Mouse (Mus musculus) heart, embryonic 14.5 days (tissue): Measurements from ENCODE around the gene Cds2. TPM values are rescaled to one million over a fixed set of nuclear protein-coding genes. Genes with fewer than 3 reads are reported as not detected.
"Not testable (repeated sequence)": the region's sequence is repeated elsewhere in the genome, so short reads cannot be mapped to it uniquely, and the experiment has no call there.

Experiments used
- ATAC-seq: fragments of 200-750 bp; cut with Nextera tagmentation; 2 replicates; pipeline ENCODE4 v1.8.0; 2017; ENCODE audit warnings: low read depth, moderate TSS enrichment; ENCODE audit not compliant: insufficient number of reproducible peaks, insufficient read depth, low FRiP score
- H3K27ac ChIP-seq, 2 experiments: fragments of 200-500 bp in 1 of 2; fragments of 300-500 bp in 1 of 2; sonication (generic) in 1 of 2; replicated peaks in 1 of 2; 2 replicates each; pipeline ENCODE4 v1.5.1; 2012 to 2014; ENCODE audit warnings: low read depth in 2 of 2, low read length in 2 of 2, control low read depth in 1 of 2, mild to moderate bottlenecking in 1 of 2, mixed read lengths in 1 of 2; ENCODE audit not compliant: control insufficient read depth in 1 of 2, insufficient read depth in 1 of 2
- H3K27me3 ChIP-seq: fragments of 300-500 bp; sonication (generic); 2 replicates; pipeline ENCODE4 v1.6.1; 2014; ENCODE audit warnings: mild to moderate bottlenecking, low read length, control low read depth; ENCODE audit not compliant: control insufficient read depth, insufficient read depth
- H3K36me3 ChIP-seq: fragments of 300-500 bp; sonication (generic); 2 replicates; pipeline ENCODE4 v1.6.1; 2014; ENCODE audit warnings: mild to moderate bottlenecking, control low read depth, low read length, mixed read lengths; ENCODE audit not compliant: control insufficient read depth, insufficient read depth
- H3K4me1 ChIP-seq, 2 experiments: fragments of 200-500 bp in 1 of 2; fragments of 300-500 bp in 1 of 2; sonication (generic) in 1 of 2; 2 replicates each; pipeline ENCODE4 v1.6.1; 2012 to 2014; ENCODE audit warnings: low read length in 2 of 2, control low read depth in 1 of 2, mixed read lengths in 1 of 2; ENCODE audit not compliant: control insufficient read depth in 2 of 2, insufficient read depth in 2 of 2
- H3K4me2 ChIP-seq: fragments of 300-500 bp; sonication (generic); 2 replicates; pipeline ENCODE4 v1.6.1; 2014; ENCODE audit warnings: mild to moderate bottlenecking, low read length
- H3K4me3 ChIP-seq, 2 experiments: fragments of 200-500 bp in 1 of 2; fragments of 300-500 bp in 1 of 2; sonication (generic) in 1 of 2; 2 replicates each; pipeline ENCODE4 v1.5.1; 2012 to 2014; ENCODE audit warnings: low read length in 2 of 2, mild to moderate bottlenecking in 2 of 2, control low read depth in 1 of 2, low read depth in 1 of 2, moderate library complexity in 1 of 2; ENCODE audit not compliant: control insufficient read depth in 1 of 2, insufficient read depth in 1 of 2
- H3K9ac ChIP-seq: fragments of 300-500 bp; sonication (generic); 2 replicates; pipeline ENCODE4 v1.6.1; 2014; ENCODE audit warnings: mild to moderate bottlenecking, low read length
- H3K9me3 ChIP-seq: fragments of 300-500 bp; sonication (generic); 2 replicates; pipeline ENCODE4 v1.6.1; 2016; ENCODE audit warnings: low read length, control low read depth; ENCODE audit not compliant: control insufficient read depth
- WGBS: fragments of 180-500 bp; shearing (Covaris S2); extraction: QIAGEN DNeasy Blood & Tissue Kit; methylation state at CpG from one replicate; pipeline ENCODE4 v1.1.7; 2014; 5-methylcytosine and 5-hydroxymethylcytosine counted together
- polyA plus RNA-seq: library from polyadenylated mRNA; unstranded; fragments of >200 nt; fragmentation: Nextera tagmentation; extraction: Ambion mirVana; gene quantifications from 2 replicates; pipeline ENCODE4 v1.2.1, GENCODE M21; 2014

The Cds2 gene
- polyA plus RNA-seq, 1 experiment from 2014 or later = 21.3 TPM

DNA sequence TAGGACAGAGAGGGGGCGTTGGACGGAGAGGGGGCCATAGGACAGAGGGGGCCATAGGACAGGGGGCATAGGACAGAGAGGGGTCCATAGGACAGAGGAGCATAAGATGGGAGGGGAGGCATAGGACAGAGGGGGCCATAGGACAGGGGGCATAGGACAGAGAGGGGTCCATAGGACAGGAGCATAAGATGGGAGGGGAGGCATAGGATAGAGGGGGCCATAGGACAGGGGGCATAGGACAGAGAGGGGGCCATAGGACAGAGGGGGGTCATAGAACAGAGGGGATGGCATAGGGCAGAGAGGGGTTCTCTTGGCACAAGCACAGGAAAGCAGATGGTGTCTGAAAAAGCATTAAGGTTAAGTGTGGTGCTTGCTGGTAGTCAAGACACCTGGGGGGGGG is 50.6 kb downstream of the Cds2 start:
- Histone ChIP-seq H3K27me3 (no peaks in the 10 kb centered on the region), H3K9ac (no peak overlapping the region), H3K27ac (no peak overlapping the region), H3K4me1 (no peaks in the 10 kb centered on the region), H3K4me2 (no peak overlapping the region), H3K9me3 (no peaks in the 10 kb centered on the region), H3K4me3 (no peak overlapping the region), H3K36me3 (peaks cover 6% of the 10 kb centered on the region; the same call in 1 of the 2 replicates)
- WGBS = 93% methylated on average over 2 of the region's 2 CpGs
- ATAC-seq = no peak

- WGBS = 86% methylated on average over 8 of the region's 8 CpGs
- H3K9me3 ChIP-seq, H3K4me2 ChIP-seq, H3K9ac ChIP-seq, H3K27me3 ChIP-seq, H3K4me1 ChIP-seq, H3K27ac ChIP-seq, H3K36me3 ChIP-seq, H3K4me3 ChIP-seq, ATAC-seq: not testable (repeated sequence)
These were observed 51.1 kb downstream of the Cds2 start for GRCm38 (mm10) chr2:132314057-132314456.

DNA sequence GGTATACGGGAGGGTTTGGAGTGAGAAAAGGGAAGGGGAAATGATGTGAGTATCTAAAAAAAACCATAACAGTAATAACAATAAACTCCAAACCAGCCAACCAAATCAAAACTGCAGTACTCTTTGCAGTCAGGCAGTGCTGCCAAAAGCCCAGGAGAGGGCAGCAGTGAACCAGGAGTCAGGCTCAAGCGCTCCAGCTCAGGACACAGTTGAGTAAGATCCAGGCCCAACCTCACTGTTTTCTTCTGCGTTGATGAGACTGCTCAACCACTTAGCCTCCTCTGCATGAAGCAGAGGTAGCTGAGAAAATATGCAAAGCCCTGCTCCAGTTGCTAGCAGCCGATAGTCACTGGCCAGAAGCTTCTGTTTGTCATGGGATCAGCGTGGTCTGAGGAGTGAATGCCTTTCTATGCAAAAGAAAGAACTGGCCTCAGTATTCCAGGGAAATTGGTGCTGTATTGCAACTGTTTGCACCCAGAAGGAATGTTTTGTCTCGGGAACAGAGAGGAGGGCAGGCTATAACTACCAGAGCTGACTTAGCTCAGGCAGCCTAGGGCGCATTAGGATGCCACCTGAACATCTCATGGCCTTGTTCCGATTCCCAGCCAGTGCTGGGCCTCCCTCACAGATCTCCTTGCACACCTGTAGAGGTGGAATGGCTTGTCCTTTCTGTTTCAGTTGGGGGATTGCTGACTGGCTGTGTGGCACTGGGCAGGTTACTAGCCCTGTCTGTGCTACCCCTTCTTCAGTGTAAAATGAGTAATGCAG is 53.3 kb downstream of the Cds2 start:
- ATAC-seq = no peak
- WGBS = 40% methylated on average over 8 of the region's 8 CpGs
- Histone ChIP-seq H3K9me3 (no peaks in the 10 kb centered on the region), H3K9ac (no peak overlapping the region), H3K4me3 (no peak overlapping the region), H3K36me3 (peaks cover 6% of the 10 kb centered on the region; the same call in 1 of the 2 replicates), H3K27ac (no peak overlapping the region), H3K4me2 (no peak overlapping the region), H3K4me1 (no peaks in the 10 kb centered on the region), H3K27me3 (no peaks in the 10 kb centered on the region)

DNA sequence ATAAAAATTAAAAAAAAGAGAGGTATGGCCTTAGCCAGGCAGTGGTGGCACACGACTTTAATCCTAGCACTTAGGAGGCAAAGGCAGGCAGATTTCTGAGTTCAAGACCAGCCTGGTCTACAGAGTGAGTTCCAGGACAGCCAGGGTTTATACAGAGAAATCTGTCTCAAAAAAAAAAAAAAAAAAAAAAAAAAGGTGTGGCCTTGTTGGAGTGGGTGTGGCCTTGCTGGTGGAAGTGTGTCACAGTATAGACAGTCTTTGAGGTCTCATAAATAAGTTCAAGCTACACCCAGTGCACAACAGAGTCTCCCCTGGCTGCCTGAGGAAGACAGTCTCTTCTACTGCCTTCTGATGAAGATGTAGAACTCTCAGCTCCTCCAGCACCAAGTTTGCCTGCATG is 54.2 kb downstream of the Cds2 start:
- H3K9ac ChIP-seq = no peak overlapping the region
- no peaks in the 10 kb centered on the region for H3K9me3 ChIP-seq
- H3K27ac ChIP-seq = no peak overlapping the region
- H3K4me1 ChIP-seq = no peaks in the 10 kb centered on the region
- H3K4me2 ChIP-seq = no peak overlapping the region
- no peak overlapping the region for H3K4me3 ChIP-seq
- no peaks in the 10 kb centered on the region for H3K36me3 ChIP-seq
- 83% methylated on average over 1 of the region's 1 CpGs for WGBS
- H3K27me3 ChIP-seq = no peaks in the 10 kb centered on the region
- no peak for ATAC-seq

- ATAC-seq = no peak
- H3K4me2 ChIP-seq = no peak overlapping the region
- H3K27me3 ChIP-seq = no peaks in the 10 kb centered on the region
- peaks cover 0 to 2% of the 10 kb centered on the region in 2 experiments; a peak in 1 of 4 replicates for H3K4me1 ChIP-seq
- 78% methylated on average over 5 of the region's 5 CpGs for WGBS
- no peaks in the 10 kb centered on the region for H3K36me3 ChIP-seq
- H3K9me3 ChIP-seq = no peaks in the 10 kb centered on the region
- no peak overlapping the region for H3K4me3 ChIP-seq
- no peak overlapping the region for H3K27ac ChIP-seq
- H3K9ac ChIP-seq = no peak overlapping the region
These were observed 57.6 kb downstream of the Cds2 start for GRCm38 (mm10) chr2:132320516-132320915.

DNA sequence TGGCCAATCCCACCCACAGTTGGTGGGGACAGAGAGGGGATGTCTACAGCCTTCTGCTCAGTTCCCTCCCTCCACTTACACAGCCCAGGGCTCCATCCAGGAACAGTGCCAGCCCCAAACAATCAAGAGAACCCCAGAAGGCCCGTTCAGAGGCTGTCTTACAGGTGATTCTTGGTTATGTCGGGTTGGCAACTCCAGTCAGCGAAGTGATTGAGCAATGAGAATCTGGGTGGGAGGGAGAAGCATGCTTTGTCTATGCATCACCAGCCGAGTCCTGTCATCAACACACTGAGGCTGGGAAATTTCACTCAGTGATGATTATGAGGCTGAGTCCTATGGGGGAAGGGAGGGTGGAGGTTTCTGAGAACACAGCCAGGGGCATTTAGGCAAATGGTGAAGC is 60.6 kb downstream of the Cds2 start:
- no peak overlapping the region for H3K9ac ChIP-seq
- no peak for ATAC-seq
- peaks cover 0 to 2% of the 10 kb centered on the region in 2 experiments; a peak in 1 of 4 replicates for H3K4me1 ChIP-seq
- no peak overlapping the region for H3K27ac ChIP-seq
- H3K36me3 ChIP-seq = no peaks in the 10 kb centered on the region
- H3K27me3 ChIP-seq = no peaks in the 10 kb centered on the region
- H3K4me2 ChIP-seq = no peak overlapping the region
- H3K9me3 ChIP-seq = no peaks in the 10 kb centered on the region
- WGBS = 35% methylated on average over 4 of the region's 4 CpGs
- H3K4me3 ChIP-seq = no peak overlapping the region

- WGBS = 81% methylated on average over 2 of the region's 2 CpGs
- no peaks in the 10 kb centered on the region for H3K9me3 ChIP-seq
- H3K4me3 ChIP-seq = no peak overlapping the region
- no peak overlapping the region for H3K27ac ChIP-seq
- H3K4me2 ChIP-seq = no peak overlapping the region
- H3K36me3 ChIP-seq = no peaks in the 10 kb centered on the region
- ATAC-seq = no peak
- H3K4me1 ChIP-seq = no peaks in the 10 kb centered on the region
- H3K9ac ChIP-seq = no peak overlapping the region
- H3K27me3 ChIP-seq = no peaks in the 10 kb centered on the region
These were observed 74.3 kb downstream of the Cds2 start for GRCm38 (mm10) chr2:132337202-132337601.

DNA sequence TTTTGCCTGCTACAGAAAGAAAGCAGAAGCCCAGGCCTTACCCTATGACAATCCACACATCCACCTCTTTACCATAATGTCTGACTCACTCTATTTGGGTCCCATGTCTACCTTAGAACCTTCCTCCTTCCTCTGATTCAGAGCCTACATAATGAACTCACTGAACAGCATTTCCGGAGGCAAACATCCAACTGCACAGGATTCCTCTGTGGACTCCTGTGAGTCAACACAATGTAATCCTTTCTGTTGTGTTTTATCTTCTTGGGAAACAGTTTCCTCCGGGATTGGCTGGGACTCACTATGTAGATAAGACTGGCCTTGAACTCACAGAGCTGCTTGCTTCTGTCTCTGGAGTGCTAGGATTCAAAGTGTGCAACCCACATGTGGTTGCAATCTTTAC is 77.4 kb downstream of the Cds2 start:
- WGBS = 24% methylated on average over 2 of the region's 2 CpGs
- no peak overlapping the region for H3K4me3 ChIP-seq
- H3K9ac ChIP-seq = no peak overlapping the region
- 0 out of 2 replicates have a peak, but pooled peaks have one; percentile 47 for ATAC-seq
- peak overlapping the region; percentile 37 to 46; a peak in 3 of 4 replicates for H3K27ac ChIP-seq
- H3K36me3 ChIP-seq = no peaks in the 10 kb centered on the region
- no peaks in the 10 kb centered on the region for H3K27me3 ChIP-seq
- H3K4me2 ChIP-seq = no peak overlapping the region
- H3K9me3 ChIP-seq = no peaks in the 10 kb centered on the region
- no peaks in the 10 kb centered on the region for H3K4me1 ChIP-seq
